Mouse (Mus musculus): ENCODE measurements around the gene Ece1.
A peak's percentile ranks its signal among the peaks of the same experiment; 100 is the strongest.
"Not testable (repeated sequence)": the region's sequence is repeated elsewhere in the genome, so short reads cannot be mapped to it uniquely, and the experiment has no call there.

The Ece1 gene

DNA sequence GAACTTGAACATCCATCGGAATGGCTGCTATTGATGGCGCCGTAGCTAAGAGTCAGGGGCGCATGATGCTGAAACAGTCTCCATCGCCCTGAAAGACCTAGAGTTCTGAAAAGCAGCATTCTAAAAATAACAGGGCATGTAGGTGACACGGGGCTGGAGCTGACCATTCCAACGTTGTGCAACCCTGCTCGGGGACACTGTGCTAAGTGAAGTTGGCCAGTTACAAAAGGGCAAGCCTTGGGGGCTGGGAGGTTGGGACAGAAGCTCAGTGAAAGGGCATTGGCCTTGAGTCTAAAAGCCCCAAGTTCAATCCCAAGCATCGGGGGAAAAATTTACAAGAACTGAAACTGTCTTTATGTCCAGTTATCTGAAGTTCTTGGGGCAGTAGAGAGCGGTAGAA is 81.5 kb downstream of the Ece1 start:
- no peak for DNase-seq

- DNase-seq: no peak
Measured at GRCm38 (mm10) chr4:137945376-137945775, 83.3 kb downstream of the Ece1 start.

DNA sequence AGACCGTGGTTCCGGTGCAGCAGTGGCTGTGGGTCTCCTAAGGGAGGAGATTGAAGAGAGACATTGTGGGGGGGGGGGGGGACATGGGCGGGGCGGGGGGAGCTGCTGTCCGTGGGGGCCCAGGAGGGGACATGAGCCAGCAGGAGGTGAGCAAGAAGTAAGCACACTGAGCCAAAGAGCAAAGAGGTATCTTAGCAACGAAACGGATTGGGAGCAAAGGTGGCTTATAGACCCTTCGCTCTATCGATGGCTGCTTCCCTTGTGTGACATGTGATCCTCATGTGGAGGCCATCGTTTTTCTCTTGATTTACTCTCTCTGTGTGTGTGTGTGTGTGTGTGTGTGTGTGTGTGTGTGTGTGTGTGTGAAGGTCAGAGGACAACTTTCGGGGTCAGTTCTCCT is 84.4 kb downstream of the Ece1 start:
- no peak for DNase-seq

DNA sequence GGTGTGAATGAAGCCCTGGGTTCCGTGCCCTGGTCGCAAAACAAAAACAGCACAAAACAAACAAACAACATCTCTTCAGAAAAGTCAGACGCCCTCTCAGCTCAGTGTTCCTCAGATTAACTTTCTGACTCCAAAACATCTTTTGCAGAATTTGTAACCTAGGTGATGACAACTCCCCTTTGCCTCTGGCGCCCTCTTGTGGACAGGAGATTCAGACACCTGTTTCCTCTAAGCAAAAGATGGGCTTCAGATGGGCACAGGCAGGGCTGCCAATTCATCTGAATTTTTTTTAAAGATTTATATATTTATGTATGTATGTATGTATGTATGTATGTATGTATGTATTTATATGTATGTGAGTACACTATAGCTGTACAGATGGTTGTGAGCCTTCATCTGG is 90.8 kb downstream of the Ece1 start:
- DNase-seq: peak; percentile 70

DNA sequence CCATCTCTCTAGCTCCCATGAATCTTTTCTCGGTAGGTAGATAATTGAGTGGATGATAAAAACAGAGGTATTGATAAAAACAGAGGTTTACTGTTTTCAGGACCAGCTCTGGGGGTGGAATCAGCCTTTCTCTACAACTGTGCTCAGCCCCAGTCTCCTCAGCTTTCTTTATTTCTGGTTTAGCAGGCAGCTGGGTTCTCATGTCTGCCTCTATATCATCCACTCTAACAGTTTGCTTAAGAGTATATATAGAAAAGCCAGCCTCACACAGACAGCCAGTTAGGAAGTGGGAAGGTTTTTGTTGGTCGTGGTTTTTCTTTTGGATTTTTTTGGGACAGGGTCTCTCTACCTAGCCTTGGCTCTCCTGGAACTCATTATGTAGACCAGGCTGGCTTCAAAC is 92.1 kb downstream of the Ece1 start:
- no peak for DNase-seq

GRCm38 (mm10) chr4:137954926-137955396 is 92.9 kb downstream of the Ece1 start:
- DNase-seq: no peak

- no peak for DNase-seq
Measured at GRCm38 (mm10) chr4:137956260-137956659, 94.2 kb downstream of the Ece1 start.

DNA sequence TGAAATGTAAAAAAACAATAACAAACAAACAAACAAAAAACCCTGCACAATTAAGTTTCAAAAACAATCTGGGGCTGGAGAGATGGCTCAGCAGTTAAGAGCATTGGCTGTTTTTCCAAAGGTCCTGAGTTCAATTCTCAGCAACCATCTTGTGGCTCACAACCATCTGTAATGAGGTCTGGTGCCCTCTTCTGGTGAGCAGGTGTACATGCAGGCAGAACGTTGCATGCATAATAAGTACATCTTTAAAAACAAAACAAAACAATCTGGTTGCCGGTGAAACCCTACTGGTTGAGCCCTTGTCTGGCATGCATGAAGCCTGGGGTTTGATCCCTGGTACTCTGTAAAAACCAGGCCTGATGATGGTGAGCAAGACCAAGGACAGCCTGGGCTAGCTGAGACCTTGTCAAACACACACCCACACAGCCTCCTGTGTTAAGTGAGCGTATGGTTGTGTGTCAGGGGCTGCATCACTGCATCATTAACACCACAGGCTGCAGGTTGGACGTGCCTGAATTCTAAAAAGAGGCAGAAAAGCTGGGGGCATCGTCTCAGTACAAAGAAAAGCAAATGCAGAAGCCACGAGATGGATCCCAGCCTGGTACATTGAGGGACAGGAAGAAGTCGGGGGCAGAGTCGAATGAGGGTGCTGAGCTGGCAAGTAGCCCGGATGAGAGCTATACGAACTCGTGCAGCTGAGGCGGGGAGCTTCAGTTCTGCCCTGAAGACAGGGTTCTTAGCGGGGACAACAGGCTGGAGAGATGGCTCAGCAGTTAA is 98.0 kb downstream of the Ece1 start:
- DNase-seq: peak; percentile 45

DNA sequence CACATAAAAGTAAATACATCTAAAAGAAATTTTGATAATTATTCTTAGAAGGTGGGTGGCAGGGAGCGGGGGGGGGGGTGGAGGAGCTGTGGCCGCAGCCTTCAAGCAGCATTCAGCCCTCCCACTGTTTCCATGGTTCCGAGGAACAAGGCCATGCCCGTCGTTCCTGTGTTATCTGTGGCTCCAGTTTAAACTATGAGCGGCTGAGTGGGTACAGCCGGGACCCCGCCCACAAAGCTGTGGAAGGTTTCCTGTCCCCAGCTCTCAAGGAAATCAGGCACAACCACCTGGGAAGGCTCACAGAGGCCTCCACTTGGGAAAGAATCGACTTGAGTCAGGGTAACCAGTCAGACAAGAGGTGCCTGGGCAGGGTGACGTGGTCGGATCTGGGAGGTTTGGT is 98.7 kb downstream of the Ece1 start:
- DNase-seq: no peak

- DNase-seq: no peak
Measured at GRCm38 (mm10) chr4:137962643-137963350, 100.8 kb downstream of the Ece1 start.

DNA sequence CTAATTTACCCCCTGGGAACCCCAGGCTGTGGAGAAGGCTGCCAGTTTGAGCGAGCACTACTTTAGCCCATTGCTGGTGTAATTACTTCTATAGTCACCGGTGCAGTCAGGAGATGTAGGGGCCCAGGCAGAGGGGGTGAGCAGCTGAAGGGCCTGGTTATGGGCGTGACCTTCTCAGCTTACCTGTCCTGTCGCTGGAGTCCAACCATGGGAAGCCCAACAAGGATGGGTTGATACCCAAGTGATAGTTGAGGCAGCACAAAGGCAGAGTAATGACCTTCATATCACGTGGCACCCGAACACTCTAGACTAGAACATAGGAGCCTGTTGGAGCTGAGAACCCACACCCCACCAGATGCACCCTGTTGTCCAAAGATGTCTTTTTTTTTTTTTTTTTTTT is 101.4 kb downstream of the Ece1 start:
- DNase-seq: no peak

GRCm38 (mm10) chr4:137963881-137964584 is 102.0 kb downstream of the Ece1 start:
- DNase-seq: peak; percentile 67

DNA sequence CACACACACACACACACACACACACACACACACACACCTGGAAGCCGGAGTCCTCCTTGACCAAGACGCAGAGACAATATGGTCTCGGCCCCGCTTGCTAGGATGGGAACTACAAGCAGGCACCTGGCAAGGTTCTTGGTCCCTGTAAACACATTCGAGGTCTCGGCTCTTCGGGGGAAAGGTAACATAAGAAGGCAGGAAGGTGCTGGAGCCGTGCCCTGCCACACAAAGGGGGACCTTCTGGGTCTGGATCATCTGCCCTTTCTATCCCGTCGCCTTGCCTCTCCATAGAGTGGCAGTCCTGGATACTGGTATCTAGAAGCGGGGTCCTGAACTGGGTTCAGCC is 102.5 kb downstream of the Ece1 start:
- DNase-seq: no peak

GRCm38 (mm10) chr4:137968203-137968602 is 106.2 kb downstream of the Ece1 start:
- DNase-seq: peak; percentile 71

GRCm38 (mm10) chr4:137970623-137971199 is 108.7 kb downstream of the Ece1 start:
- not testable (repeated sequence) for DNase-seq

DNA sequence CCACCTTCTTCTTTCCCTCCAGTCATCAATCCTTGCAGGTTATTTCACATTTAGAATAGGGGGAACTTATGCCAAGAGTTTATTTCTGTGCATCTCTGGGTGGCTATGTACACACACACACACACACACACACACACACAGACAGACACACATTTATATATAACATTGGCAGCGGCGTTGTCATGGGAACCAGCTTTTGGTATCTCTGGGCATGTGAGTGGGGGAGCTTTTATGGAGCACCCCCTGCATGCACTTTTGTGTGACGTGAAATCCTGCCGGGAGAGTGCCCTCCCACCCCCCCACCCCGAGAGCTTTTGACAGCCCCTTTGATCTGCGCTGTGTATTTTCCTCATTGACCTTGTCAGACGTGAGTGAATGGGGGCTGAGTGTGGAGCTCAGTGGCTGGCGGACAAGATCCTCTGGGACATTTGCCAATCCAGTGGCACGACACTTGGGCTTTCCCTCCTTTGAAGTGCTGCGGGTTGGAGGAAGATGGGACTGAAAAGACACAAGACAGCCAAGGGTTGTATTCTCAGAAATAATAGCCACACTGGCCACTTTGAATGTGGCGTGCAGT is 112.9 kb downstream of the Ece1 start:
- DNase-seq: not testable (repeated sequence)

DNA sequence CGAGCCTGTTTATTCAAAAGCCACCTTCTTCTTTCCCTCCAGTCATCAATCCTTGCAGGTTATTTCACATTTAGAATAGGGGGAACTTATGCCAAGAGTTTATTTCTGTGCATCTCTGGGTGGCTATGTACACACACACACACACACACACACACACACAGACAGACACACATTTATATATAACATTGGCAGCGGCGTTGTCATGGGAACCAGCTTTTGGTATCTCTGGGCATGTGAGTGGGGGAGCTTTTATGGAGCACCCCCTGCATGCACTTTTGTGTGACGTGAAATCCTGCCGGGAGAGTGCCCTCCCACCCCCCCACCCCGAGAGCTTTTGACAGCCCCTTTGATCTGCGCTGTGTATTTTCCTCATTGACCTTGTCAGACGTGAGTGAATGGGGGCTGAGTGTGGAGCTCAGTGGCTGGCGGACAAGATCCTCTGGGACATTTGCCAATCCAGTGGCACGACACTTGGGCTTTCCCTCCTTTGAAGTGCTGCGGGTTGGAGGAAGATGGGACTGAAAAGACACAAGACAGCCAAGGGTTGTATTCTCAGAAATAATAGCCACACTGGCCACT is 117.1 kb downstream of the Ece1 start:
- not testable (repeated sequence) for DNase-seq

- no peak for DNase-seq
Measured at GRCm38 (mm10) chr4:137982869-137983268, 120.8 kb downstream of the Ece1 start.

DNA sequence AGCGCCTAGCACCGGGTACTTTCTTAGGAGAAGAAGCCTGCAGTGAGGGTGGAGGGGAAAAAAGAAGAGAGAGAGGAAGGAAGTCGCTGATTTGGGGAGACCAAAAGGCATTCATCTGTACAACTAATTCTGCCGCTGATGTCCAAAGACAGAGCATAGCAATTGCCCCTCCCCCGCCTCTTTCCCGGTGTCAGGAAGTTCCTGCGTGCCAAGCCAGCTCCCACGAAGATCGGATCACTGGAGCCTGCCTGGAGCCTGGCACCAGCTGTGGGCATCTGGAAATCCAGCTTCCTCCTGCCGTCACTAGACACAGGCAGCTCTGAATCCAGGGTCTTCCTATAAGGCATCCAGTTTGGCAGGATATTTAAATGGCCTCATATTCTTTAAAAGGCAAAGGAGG is 122.2 kb downstream of the Ece1 start:
- DNase-seq: no peak

DNA sequence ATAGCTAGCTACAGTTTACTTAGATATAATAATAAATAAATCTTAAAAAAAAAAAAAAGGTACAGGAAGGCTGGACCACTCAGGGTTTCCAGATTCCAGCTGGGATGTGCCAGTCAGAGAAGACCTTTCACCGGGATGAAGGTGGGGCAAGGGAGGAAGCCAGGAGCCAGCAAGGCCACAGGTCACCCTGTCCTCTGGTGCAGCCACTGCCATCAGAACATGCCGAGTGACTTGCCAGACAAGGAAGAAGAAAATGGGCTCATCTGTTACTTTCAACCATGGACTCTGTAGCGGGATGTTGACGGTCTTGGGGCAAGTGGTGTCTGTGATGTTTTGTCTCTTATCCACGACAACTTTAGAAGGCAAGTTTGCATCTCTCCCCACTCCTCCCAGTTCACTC is 122.7 kb downstream of the Ece1 start:
- DNase-seq: no peak

DNA sequence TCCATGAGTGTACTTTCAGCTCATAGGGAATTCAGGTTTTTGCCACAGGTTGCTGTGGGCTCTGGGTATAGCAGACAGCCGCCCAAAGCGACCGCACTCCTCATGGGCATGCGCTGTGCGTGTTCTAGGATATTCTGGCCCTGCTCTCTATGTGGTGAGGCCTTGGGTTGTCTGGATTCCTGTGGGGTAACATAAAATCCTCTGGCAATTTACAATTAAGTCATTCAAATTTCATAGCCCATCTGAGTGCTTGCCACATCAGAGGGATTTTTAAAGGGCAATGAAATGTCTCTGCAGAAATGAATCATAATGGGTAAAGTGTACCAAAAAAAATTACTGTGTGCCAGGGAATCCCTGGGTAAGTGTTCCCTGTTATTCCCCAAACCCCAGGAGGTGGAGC is 127.4 kb downstream of the Ece1 start:
- no peak for DNase-seq

DNA sequence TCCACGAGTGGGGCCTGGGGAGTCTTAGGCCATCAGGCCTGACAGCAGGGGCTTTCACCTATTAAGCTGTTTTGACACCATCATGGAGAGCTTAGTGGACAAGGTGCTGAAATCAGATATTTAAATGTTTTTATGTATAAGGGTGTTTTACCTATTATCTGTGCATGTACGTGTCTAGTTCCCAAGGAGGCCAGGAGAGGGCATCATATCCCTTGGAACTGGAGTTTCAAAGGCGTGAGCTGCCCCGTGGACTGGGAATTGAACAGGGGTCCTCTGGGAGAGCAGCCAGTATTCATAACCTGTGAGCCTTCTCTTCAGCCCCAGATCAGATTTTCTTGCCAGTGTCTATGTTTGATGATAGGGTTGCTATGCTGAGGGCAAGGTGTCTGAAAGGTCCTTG is 128.4 kb downstream of the Ece1 start:
- DNase-seq: no peak

- DNase-seq: no peak
Measured at GRCm38 (mm10) chr4:137991240-137991639, 129.2 kb downstream of the Ece1 start.
